Comparison of ENCODE assay signal across 16 mouse cellular contexts in the genomic region with DNA sequence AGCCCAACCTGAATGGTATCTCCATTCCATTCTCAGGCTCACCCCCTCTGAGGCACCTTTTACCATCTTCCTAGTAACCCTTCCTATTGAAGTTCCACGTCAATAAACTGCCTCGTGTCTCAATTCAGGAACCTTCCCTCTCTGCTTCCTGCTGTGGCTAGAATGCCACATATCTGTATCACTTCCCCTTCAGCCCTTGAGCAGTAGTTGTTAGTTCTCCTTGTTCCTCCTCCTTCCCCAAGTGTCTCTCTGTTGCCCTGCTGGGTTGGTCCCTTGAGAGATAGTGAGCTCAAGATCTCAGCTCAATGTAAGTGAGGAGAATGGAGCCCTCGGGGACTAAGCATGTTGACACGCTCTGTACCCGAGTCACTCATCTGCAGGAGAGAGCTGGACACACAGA. TPM values are rescaled to one million over a fixed set of nuclear protein-coding genes. Genes with fewer than 3 reads are reported as not detected.
DNase-seq lines count a peak whose midpoint lies in the region; ATAC-seq and TF ChIP-seq lines count a peak whose summit lies in the region.
"Had no signal": no experiment of that assay in that cellular context is flagged by ENCODE, and none has a peak within 500 bp of the region (broad histone marks: within the 10 kb centered on the region; RNA-seq: fewer than 3 reads in every experiment).

No protein-coding gene starts in this region.

- no peak overlapping the region for H3K4me2 ChIP-seq in liver, embryonic 11.5 days
- H3K4me2 ChIP-seq in midbrain, embryonic 15.5 days, result no peak overlapping the region
- H3K4me2 ChIP-seq: neural tube, embryonic 12.5 days had no signal

- no peak for ATAC-seq in liver, embryonic 11.5 days (replicated peaks; ENCODE audit: low FRiP score)
- ATAC-seq in midbrain, embryonic 15.5 days (replicated peaks), result no peak
- ATAC-seq: CD4-positive, CD25-positive, alpha-beta regulatory T cell, adult 4 months; hindbrain, postnatal 0 days had no signal

- WGBS in liver, embryonic 11.5 days, result 45% methylated on average over 5 of the region's 5 CpGs
- 2% methylated on average over 5 of the region's 5 CpGs for WGBS in macrophage (ENCODE audit: missing documents)
- 68% methylated on average over 5 of the region's 5 CpGs for WGBS in midbrain, embryonic 15.5 days

- no peaks in the 10 kb centered on the region for H3K4me1 ChIP-seq in liver, embryonic 11.5 days (replicated peaks; ENCODE audit: control insufficient read depth, insufficient read depth, low read length)
- peaks cover 41% of the 10 kb centered on the region for H3K4me1 ChIP-seq in bone marrow macrophage, adult 2 months (ENCODE audit: control insufficient read depth, insufficient read depth, low read length)
- peaks cover 11% of the 10 kb centered on the region for H3K4me1 ChIP-seq in midbrain, embryonic 15.5 days

- TF ChIP-seq POLR2A in bone marrow macrophage, adult 2 months (IDR thresholded peaks at IDR 0.05; ENCODE audit: borderline replicate concordance, low read depth, low read length), result no peak

- H3K27ac ChIP-seq in liver, embryonic 11.5 days (ENCODE audit: low read depth, low read length), result no peak overlapping the region
- H3K27ac ChIP-seq in bone marrow macrophage, adult 2 months (ENCODE audit: insufficient read depth, low read depth, low read length), result peak overlapping the region; percentile 90
- peak overlapping the region; percentile 90 for H3K27ac ChIP-seq in macrophage
- H3K27ac ChIP-seq in midbrain, embryonic 15.5 days, result no peak overlapping the region
- H3K27ac ChIP-seq: hindbrain, postnatal 0 days; layer of hippocampus, adult 2 months; midbrain, embryonic 10.5 days; neural tube, embryonic 12.5 days had no signal

- H3K36me3 ChIP-seq in liver, embryonic 11.5 days (ENCODE audit: control insufficient read depth, insufficient read depth, low read length), result no peaks in the 10 kb centered on the region
- H3K36me3 ChIP-seq in macrophage (ENCODE audit: inconsistent target), result no peaks in the 10 kb centered on the region
- no peaks in the 10 kb centered on the region for H3K36me3 ChIP-seq in splenic B cell, adult 2 months (ENCODE audit: control insufficient read depth, insufficient read depth, low read length, poor library complexity, severe bottlenecking)
- no peaks in the 10 kb centered on the region for H3K36me3 ChIP-seq in midbrain, embryonic 15.5 days (replicated peaks)
- H3K36me3 ChIP-seq: midbrain, embryonic 10.5 days; neural tube, embryonic 12.5 days had no signal

- H3K4me3 ChIP-seq in liver, embryonic 11.5 days (ENCODE audit: low read depth, low read length), result no peak overlapping the region
- no peak overlapping the region for H3K4me3 ChIP-seq in bone marrow macrophage, adult 2 months (ENCODE audit: insufficient read depth, low read length)
- no peak overlapping the region for H3K4me3 ChIP-seq in macrophage (ENCODE audit: inconsistent target)
- H3K4me3 ChIP-seq in midbrain, embryonic 15.5 days, result no peak overlapping the region
- H3K4me3 ChIP-seq: erythroblast, embryonic 14.5 days; layer of hippocampus, adult 2 months; midbrain, embryonic 10.5 days; neural tube, embryonic 12.5 days had no signal

- peaks cover 23% of the 10 kb centered on the region for H3K27me3 ChIP-seq in liver, embryonic 11.5 days (replicated peaks; ENCODE audit: control insufficient read depth, insufficient read depth, low read length)
- H3K27me3 ChIP-seq in splenic B cell, adult 2 months (ENCODE audit: control insufficient read depth, insufficient read depth, low read length, poor library complexity, severe bottlenecking), result no peaks in the 10 kb centered on the region
- H3K27me3 ChIP-seq in midbrain, embryonic 15.5 days (replicated peaks), result no peaks in the 10 kb centered on the region
- H3K27me3 ChIP-seq: neural tube, embryonic 12.5 days had no signal

- no peak overlapping the region for H3K9ac ChIP-seq in liver, embryonic 11.5 days (ENCODE audit: low read depth, low read length)
- H3K9ac ChIP-seq in midbrain, embryonic 15.5 days, result no peak overlapping the region
- H3K9ac ChIP-seq: neural tube, embryonic 12.5 days had no signal

- no peaks in the 10 kb centered on the region for H3K9me3 ChIP-seq in liver, embryonic 11.5 days (ENCODE audit: control insufficient read depth, low read length)
- no peaks in the 10 kb centered on the region for H3K9me3 ChIP-seq in midbrain, embryonic 15.5 days
- H3K9me3 ChIP-seq: midbrain, embryonic 10.5 days; neural tube, embryonic 12.5 days had no signal

- peaks cover 8% of the 10 kb centered on the region; the same call in 1 of the 2 replicates for H3K79me2 ChIP-seq in macrophage (ENCODE audit: inconsistent target)

- no peak for TF ChIP-seq CTCF in bone marrow macrophage, adult 2 months (IDR thresholded peaks at IDR 0.05; ENCODE audit: low read depth, low read length)

- peak; percentile 9 for DNase-seq in liver
- no peak for DNase-seq in liver, embryonic 11.5 days (ENCODE audit: low spot score)
- peak; percentile 85 for DNase-seq in splenic B cell, adult 2 months (ENCODE audit: low read depth, low spot score)
- no peak for DNase-seq in urinary bladder, postnatal 14 days (ENCODE audit: low spot score)
- DNase-seq: cerebellum, adult 9-10 months; kidney, adult 8-10 months; lung, adult 2 months had no signal

RNA-seq across cellular contexts. Expression of gene Ago4, which starts 3.6 kb away (rescaled TPM):
- polyA plus RNA-seq in liver, embryonic 11.5 days (2014; fragmentation: Nextera tagmentation; extraction: Ambion mirVana), result 0.29 and 0.30 TPM in 2 replicates
- polyA plus RNA-seq in bone marrow macrophage, adult 2 months (2012; ENCODE audit: insufficient read depth, insufficient read length, missing spikeins), result 22.8 and 23.2 TPM in 2 replicates
- 10 to 100 TPM in 21 of 26 experiments, 1 to 10 TPM in 5; 5.4 to 96.7 (median 40.8) TPM for total RNA-seq in macrophage (2018; cell fraction: chromatin; rRNA removed)
- total RNA-seq in macrophage (2018; cell fraction: cytosol; rRNA removed), result 10 to 100 TPM in 10 of 26 experiments, 1 to 10 TPM in 16; 2.7 to 16.8 (median 7.6) TPM
- 10 to 100 TPM in 20 of 26 experiments, 1 to 10 TPM in 6; 8.1 to 69.0 (median 22.2) TPM for total RNA-seq in macrophage (2018; cell fraction: nucleus; rRNA removed)
- polyA plus RNA-seq in macrophage (2018), result 5.6 to 10.3 TPM (median 6.6 TPM) in 3 replicates
- polyA plus RNA-seq in midbrain, embryonic 15.5 days (2015; fragmentation: Nextera tagmentation; extraction: Ambion mirVana), result 10.2 and 10.9 TPM in 2 replicates
- polyA plus RNA-seq: erythroblast, embryonic 14.5 days had no signal

RNA-seq across cellular contexts. Expression of gene Clspn, which starts 19.9 kb away (rescaled TPM):
- 43.5 and 51.6 TPM in 2 replicates for polyA plus RNA-seq in liver, embryonic 11.5 days (2014; fragmentation: Nextera tagmentation; extraction: Ambion mirVana)
- polyA plus RNA-seq in bone marrow macrophage, adult 2 months (2012; ENCODE audit: insufficient read depth, insufficient read length, missing spikeins), result 11.7 and 13.2 TPM in 2 replicates
- 10 to 100 TPM in 7 of 26 experiments, 1 to 10 TPM in 19; 1.8 to 24.2 (median 7.5) TPM for total RNA-seq in macrophage (2018; cell fraction: chromatin; rRNA removed)
- 1 to 10 TPM in 24 of 26 experiments, under 1 TPM in 2; 0.69 to 3.4 (median 2.2) TPM for total RNA-seq in macrophage (2018; cell fraction: cytosol; rRNA removed)
- total RNA-seq in macrophage (2018; cell fraction: nucleus; rRNA removed), result 10 to 100 TPM in 4 of 26 experiments, 1 to 10 TPM in 22; 1.5 to 37.2 (median 4.3) TPM
- 1.1 to 13.8 TPM (median 13.0 TPM) in 3 replicates for polyA plus RNA-seq in macrophage (2018)
- polyA plus RNA-seq in midbrain, embryonic 15.5 days (2015; fragmentation: Nextera tagmentation; extraction: Ambion mirVana), result 5.7 and 6.2 TPM in 2 replicates

Comparison
In these comparisons a context has a peak if more than half of its experiments do, and no peak if none do; other contexts are left out.
1. DNase-seq: peak in liver (single experiment) and splenic B cell, adult 2 months (single experiment); none in liver, embryonic 11.5 days (single experiment) and urinary bladder, postnatal 14 days (single experiment).
2. H3K27ac ChIP-seq: peak in bone marrow macrophage, adult 2 months (single experiment) and macrophage (single experiment); none in liver, embryonic 11.5 days (single experiment) and midbrain, embryonic 15.5 days (single experiment).